Mouse (Mus musculus) cerebellum, adult 9-10 months (tissue): ENCODE results near the gene Vwce.

Experiments
- DNase-seq: peaks from one replicate; pipeline ENCODE4 v3.0.0; 2022

Vwce gene

DNA sequence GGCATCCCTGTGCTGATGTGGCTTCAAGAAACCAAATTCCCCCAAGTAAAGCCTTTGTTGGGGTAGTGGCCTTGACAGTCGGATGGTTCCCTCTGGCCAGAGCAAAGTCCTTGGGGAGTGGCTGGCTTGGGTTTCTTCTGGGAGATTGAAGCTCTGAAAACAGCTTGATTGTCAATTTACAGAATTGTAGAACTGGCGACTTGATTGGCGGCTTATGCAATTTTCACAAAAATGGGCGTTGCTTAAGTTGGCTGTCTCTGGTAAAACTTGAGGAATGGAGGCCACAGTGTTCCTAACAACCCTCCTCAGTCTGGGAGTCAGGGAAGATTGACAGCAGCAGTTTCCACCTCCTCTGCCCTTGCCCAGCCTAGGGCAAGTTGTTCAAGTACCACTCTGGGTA lies 58.3 kb downstream of the Vwce start:
- DNase-seq, result no peak

DNA sequence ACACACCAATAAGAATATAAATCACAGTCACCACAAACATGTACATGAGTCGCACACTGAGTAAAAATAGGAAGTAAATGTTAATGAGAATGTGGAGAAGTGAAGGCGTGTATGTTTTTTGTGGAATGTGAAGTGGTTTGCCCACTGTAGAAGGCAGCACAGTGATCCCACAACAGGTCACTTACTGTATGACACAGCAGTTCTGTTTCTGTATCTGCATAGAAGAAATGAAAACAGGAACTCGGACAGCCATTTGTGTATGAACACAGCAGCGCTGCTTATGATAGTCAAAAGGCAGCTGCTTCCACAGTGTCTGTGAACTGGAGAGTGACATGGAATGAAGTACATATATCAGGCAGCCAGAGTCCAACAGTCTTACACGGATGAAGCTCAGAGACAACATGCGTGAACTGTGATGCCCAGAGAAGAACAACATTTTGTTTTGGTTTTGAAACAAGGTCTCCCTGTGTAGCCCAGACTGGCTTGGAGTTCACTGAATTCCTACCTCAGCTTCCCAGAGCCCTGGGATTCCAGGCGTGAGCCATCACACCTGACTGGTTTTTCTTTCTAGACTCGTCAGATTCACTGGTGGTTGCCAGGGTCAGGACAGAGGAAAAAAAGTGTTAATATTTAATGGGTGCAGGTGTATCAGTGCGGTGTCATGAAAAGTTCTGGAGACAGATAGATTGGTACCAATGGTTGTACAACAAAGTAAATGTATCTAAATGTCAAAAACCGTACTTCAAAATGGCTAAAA lies 60.1 kb downstream of the Vwce start:
- no peak for DNase-seq

DNA sequence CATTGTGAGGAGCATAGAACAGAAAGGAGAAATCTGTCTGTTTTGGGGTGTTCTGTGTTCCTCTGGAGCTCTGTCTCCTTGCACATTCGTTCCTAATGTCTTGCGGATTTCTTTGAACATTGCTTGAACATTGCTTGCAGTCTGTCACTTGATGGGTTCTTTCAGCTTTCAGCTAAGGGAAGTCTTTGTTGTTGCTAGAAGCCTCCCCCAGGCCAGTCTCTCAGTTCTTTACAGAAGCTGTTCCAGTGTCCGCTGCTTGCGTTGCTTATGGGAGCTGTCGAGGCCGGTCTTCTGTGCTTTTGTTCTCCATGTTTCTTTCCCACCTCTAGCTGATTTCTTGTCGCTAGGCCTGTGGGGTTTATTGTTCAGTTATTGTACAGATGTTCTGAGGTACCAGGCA lies 61.8 kb downstream of the Vwce start:
- DNase-seq, result no peak

DNA sequence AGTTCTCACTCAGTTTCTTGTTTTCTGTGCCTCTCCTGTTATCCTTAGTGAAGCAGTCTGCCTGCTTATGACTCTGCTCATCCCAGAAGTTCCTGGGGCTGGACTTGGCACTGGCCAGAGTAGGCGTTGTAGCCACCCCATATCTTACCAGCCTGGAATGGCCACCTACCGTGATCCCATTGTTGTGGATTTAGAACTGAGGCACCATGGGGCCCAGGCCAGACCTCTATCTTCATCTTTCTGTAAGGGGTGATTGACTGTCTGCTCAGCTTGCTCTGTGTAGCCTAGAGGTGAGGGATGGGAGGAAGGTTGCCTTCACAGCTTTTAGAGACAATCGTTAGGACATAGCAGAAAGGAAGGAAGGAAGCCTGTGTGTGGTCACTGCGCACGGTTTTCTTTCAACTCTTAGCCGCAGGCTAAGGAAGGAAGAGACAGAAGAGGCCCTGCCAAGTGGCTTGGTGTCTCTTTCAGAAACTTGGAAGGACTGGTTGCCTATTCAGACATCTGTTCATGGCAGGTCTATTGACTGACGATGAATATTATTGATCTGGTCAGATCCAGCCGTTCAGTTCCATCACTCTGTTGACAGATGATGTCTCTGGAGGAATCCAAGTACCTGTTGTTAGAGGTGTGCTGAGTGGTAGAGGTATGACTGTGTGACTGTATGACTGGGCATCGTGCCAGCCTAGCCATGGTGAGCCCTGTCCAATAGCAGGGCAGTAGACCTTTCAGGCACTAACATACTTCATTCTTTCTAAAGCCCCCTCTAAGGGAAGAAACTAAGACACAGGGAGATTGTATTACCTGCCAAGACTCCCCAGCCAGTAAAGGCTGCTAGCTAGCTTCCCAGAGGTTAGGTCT lies 64.3 kb downstream of the Vwce start:
- no peak for DNase-seq

DNA sequence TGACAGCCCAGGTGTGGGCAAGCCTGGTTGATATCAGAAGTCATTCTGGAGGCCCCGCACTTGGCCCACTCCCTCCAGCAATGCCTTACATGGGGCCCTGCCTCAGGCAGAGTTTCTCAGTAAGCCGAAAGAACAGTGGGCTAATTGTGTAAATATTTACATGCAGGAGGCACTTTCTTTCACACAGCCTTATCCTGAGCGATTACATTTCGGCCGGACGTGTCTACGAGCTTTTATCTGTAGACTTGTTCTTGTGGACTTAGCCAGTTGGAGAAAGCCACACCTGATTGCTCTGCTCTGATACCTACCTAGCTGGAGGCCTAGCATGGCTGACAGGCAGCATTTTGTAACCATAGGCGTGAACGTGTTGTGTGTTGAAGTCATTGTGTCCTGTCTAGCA lies 65.8 kb downstream of the Vwce start:
- DNase-seq, result no peak

DNA sequence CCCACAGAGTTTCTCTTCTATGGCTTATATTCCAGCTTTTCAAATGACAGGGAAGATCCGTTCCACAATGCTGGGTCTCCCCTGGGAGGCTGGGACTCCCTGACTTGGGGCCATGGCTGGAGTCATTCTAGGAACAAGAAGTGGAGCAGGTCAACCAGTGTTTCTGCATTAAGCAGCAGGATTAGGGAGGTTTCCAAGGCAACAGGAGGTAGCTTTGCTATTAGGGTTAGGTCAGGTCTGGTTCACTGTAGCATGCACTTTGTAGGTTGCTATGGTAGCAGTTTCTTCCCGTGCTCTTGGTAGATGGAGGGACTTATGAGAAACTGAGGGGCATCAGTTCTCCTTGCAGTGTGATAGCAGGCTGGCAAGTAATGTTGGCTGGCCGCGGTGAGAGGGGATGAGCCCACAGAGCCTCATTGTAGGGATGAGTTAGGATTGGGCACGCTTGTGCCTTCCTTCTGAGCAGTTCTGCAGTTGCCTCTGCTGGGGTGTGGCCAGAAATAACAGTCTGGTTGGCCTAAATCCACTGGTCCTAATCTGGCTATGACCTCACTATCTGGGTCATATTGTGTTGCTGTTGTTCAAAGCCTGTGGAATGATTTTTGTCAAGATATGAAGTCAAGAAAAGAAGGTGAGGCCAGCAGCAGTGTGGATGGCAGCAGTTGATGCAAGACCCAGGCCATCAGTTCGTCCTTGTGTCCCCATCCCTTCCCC lies 67.2 kb downstream of the Vwce start:
- DNase-seq, result peak; percentile 83

DNA sequence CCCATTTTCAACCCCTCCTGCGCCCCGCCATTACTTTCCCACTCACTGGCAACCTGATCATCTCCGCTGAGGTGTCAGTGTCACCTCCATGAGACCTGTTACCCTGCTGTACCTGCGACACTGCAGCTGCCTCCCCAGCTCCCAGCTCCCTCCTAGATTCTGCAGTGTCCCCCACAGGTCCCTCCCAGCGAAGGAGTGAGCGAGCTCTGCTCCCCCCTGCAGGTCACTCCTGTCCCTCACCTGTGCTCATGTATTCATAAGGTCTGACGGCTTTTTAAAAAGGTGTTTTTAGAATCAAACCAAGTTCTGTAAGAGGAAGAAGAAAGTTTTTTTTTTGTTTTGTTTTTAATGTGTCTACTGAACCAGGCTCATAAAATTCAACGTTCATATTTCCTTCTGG lies 68.1 kb downstream of the Vwce start:
- no peak for DNase-seq

DNA sequence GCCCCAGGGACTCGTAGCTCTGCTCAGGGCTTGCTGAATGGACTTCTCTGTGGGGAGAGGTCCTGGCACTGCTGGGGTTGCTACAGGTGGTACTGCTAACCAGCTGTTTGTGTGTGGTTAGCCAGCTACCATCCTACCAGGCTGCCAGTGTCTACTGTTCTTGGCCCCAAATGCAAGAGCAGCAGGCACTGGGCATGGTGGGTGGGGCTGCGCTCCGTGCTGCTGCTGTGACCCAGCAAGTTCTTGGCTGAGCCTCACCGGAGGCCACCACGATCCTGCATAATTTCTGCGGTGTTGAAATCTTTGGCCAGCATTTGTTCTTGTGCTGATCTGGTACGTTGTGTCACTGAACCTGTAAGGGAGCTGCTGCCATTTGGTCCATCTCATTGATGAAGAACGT lies 69.5 kb downstream of the Vwce start:
- peak; percentile 70 for DNase-seq

DNA sequence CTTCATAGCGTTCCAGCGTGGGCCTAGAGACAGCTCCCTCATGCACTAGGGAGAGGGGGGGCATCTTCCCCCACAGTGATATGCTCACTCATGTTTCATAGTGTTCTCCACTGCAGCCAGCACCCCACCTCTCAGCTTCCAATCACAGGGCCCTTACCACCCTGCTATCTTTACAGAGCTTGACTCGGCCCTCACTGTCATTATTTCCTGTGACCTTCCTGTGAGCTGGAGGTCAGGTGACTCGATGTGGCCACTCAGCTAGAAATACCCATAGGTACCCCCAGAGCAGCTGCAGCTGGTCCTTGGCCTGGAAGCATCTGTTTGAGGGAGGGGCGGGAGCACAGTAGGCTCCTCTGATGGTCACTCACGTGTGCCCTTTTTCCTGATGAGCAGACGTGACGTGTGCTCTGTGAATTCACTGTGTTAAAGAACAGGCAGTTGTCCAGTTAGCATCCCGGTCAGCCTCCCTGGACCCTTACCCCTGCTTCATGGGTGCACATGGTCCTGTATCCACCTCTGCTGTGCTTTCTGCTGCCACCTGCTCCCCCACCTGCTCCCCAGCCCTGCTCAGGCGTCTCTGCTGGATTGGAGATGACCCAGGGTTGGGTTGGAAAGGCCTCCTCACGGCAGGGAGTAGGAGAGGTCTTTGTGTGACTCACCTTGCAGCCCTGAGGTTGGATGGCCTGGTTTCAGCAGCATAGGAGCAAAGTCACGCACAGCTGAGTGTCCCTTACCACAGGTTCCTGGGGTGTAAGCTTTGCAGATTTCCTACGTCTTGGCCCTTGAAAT lies 73.3 kb downstream of the Vwce start:
- DNase-seq, result peak; percentile 72

DNA sequence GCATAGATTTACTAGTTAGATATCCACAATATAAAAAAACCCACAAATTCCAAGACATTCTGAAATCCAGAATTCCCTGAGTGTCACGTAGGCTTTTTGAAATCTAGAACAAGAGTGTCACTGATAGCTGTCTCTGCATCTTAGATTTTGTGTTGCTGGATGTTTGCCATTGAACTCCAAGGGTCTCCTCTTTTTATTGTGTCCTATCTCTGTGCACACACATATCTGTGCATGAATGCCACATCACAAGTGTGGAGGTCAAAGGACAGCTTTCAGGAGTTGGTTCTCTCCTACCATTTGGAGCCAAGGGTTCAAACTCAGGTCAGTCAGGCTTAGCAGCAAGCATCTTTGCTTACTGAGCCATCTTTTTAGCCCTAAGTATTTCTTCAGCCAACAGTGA lies 73.9 kb downstream of the Vwce start:
- peak; percentile 65 for DNase-seq

DNA sequence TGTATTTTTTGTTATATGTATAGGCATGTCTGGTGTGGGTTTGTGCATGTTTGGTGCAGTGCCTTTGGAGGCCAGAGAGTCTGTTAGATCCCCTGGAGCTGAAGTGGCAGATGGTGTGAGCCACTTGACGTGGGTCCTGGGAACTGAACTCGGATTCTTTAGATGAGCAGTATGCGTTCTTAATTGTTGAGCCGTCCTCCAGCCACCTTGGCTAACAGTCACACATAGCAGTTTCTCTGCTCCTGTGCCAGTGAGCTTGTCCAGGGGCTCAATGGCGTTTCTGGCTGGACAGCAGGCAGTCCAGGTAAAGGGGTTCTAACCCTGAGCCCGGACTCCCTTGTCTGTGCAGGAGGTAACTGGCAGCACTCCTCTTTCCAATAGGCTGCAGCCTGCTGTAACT lies 74.9 kb downstream of the Vwce start:
- DNase-seq, result peak; percentile 76

DNA sequence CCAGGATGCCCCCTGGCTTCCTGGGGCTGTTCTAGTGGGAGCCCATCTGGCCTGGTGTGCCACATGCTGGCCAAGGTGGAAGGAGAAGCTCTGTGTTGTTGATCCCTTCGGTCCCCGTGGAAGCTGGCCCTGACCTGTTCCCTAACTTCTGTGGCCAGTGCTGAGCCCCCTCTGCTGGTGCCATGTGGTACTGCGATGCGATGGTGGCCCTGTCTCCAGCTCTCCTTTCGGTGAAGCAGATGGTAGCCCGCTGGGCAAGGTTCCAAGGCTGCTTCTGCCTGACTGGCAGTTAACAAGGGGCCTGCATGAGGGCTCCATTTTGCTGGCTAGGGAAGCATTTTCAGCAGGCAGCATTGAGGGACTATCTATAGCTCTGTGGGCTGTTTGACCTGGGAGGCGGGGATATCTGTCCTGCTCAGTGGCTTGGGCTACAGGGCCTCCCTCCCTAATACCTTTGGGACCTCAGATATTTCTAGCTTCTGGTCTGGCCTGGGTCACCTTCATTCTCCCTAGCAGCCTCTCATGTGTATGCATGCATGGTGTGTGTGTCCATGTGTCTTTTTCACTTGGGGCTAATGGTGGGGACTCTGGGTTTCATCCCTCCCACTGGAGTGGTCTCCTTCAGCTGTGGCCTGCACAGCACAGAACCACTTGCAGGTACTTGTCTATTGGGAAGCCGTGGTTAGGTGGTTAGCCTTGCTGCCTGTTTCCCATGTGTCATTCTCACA lies 75.5 kb downstream of the Vwce start:
- peak; percentile 100 for DNase-seq

DNA sequence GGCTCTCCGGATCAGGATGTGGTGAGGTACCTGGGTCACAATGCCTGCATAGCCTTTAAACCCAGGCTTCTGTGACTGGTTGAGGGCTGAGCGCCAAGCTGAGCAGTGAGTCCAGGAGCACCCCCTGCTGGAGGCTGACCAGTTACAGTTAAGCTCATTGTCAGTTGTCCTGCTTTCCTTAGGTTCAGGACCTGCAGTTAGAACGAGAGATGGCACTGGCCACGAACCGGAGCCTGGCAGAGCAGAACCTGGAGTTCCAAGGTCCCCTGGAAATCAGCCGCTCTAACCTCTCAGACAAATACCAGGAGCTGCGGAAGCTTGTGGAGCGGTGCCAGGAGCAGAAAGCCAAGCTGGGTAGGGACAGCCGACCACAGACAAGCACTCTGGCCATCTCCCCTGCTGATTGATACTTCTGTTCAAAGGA lies 76.1 kb downstream of the Vwce start:
- peak; percentile 94 for DNase-seq

DNA sequence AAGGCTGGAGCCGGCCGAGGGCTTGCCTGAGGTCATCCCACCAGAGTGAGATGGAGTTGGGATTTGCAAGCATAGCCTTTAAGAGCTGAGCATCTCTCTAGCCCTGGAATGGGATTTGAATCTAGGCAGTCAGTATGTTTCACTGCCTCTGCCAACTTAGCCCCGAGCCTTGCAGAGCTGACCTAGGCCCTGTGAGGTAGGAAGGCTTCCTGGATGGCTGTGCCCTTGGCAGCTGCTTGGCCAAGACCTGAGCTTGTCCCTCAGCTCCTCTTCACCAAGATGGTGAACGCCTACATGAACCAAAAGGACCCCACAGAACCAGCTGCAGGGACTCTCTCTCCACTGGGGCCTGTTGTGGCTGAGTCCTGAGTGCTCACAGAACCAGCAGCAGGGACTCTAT lies 76.7 kb downstream of the Vwce start:
- no peak for DNase-seq

DNA sequence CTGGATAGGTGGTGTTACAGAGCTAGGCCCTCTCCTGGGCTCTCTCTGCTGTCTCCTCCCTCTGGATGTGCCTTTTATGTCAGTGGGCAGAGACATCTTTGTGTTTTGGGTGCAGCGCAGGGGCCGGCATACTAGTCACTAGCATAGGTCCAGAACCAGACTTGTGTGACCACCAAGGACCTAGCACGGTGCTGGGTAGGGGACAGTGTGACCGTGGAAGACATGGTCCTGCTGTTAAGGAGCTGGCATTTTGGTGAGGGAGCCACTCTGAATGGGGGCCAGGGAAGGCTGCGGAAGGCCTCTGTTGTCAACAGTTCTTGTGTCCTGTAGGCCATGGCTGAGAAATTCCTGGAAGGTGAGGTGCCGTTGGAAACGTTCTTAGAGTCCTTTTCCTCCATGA lies 78.2 kb downstream of the Vwce start:
- DNase-seq, result no peak

DNA sequence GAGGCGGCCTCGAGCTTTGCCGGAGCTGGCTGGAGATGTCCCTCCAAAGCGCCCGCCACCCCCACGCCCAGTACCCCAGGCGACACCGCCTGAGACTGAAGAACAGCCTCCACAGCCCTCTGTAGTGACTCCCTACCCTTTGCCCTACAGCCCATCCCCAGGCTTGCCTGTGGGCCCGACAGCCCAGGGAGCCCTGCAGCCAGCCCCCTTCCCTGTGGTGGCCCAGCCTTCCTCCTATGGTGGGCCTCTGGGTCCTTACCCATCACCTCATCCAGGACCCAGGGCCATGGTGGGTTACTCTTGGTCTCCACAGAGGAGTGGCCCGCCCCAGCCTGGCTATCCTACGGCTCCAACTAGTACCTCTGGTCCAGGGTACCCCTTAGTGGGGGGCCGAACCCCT lies 78.6 kb downstream of the Vwce start:
- no peak for DNase-seq

DNA sequence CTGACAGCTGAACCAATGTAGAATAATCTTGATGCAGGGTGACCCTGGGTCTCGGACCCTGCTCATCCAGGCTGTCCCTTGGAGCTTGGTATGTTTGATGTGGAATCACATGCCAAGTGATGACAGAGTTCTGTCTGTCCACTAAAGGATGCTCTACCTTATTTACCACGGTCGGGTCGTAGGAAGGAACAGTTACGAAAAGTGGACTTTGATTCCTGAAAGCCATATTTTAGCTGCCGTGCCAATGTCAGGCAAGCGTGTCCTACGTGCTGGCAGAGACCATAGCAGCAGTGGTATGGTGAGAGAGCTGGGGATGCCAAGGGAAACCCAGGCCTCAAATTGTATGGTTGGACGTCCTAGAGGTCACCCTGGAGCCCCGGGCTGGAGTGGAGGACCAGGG lies 79.5 kb downstream of the Vwce start:
- DNase-seq, result no peak

DNA sequence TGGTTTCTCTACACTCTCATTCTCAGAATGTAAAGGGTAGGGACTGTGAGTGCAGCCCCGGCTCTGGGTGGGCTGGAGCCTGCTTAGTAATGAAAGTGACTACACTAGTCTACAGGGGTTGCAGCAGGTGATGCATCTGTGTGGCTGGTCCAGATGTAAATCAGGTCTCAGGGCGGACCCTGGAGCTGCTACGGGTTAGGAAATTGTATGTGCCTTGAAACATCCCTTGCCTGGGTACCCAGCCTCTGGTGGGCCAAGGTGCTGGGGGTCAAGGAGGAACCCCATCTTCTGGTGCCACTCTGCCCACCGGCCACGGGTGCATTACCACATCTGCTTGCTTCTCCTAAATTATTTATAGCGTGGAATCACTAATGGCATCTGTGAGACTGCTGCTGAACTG lies 80.2 kb downstream of the Vwce start:
- no peak for DNase-seq

DNA sequence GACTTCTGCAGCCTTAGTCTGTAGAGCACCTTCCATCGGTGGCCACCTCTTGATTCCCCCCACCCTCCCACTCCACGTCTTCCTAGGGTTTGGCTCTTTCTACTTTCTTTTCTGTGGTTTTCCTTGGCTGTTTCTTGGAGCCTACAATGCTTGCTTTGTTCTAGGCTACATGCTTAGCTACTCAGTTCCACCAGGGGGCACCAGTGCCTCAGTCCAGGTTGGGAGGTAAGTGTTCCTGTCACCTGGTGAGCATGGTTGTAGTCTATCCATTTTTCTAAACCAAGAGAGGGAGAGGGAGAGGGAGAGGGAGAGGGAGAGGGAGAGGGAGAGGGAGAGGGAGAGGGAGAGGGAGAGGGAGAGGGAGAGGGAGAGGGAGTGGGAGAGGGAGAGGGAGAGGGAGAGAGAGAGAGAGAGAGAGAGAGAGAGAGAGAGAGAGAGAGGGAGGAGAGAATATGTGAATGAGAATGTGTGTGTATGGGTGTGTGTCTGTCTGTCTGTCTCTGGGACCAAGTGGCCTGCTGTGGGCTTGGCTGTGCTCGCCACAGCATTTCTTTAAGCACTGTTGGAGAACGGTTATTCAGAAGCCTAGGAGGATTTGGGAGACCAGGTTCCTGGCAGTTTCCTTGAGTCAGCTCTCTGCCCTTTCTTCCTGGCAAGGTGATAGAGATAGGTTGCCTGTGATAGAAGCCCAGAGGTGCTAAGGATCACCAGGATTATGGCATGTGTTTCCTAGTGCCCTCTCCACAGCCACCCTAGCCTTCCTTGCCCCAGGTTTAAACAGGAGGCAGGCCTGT lies 80.9 kb downstream of the Vwce start:
- DNase-seq, result peak; percentile 91

DNA sequence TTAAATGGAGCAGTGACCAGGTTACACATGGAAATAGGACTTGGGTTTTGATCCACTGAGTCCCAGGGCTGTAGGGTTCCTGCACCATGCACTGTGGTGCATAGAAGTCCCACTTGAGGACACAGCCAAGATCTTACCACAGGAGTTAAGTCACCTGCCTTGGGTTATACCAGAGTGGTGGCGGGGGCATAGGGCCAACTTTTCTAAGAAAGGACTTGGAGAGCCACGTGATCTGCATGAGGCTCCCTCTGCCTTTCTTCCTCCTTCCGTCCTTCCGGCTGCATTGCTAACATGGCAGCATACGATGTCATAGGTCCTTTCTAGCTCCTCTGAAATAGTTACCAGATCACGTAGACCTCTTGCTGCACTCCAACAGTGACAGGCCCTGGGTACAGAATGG lies 81.5 kb downstream of the Vwce start:
- no peak for DNase-seq
